Mouse (Mus musculus) lung, adult 18-20 months (tissue): ENCODE results near the gene Gpkow.
A peak's percentile ranks its signal among the peaks of the same experiment; 100 is the strongest.

Source experiments
- DNase-seq, 2 experiments: peaks; one replicate each; pipeline ENCODE4 v3.0.0; 2022; ENCODE audit warnings: mixed read lengths in 2 of 2

The Gpkow gene

DNA sequence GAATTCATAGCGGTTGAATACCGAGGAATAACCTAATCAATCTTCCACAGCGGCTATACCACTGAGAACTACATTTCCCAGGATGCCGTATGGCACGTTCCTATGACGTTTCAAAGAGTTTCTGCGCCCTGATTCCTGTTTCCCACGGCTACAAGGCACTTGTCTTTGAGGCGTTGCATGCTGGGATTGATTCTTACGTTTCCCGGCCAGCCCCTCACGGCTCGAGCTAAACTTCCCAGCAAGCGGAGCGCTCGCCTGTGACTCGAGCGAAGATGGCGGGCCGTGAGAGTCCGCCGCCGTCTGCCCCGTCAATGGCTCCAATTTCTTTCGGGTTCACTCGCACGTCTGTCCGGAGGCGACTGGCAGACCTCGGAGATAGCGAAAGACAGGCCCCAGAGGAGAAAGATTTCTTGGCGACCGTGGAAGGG lies at the start of gene Gpkow:
Gene Gpkow (plus strand): TSS at position 178 of the 428 bp plus-strand sequence.
- peak; percentile 89 to 92 for DNase-seq

GRCm38 (mm10) chrX:7648671-7649304 lies 48.1 kb upstream of the Gpkow start:
- DNase-seq = peak; percentile 90 to 93

DNA sequence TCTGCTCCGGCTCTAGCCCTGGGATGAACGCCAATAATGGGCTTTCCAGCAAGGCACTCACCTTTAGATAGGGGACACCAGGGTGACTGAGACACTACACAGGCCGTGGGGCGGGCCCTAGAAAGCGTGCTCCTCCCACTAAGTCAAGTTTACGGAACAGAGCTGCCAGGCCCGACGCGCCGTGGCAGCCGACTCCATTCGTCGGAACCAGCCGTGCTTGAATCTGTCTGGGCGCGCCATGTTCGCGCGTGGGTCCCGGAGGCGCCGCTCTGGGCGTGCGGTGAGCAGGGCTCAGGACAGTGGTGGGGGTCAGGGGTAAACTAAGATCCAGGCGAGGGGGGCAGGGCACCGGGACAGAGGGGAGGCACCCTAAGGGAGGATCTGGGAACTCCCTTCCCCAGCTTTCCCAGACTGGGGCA lies 39.7 kb upstream of the Gpkow start, which contains the start of gene Prickle3:
Gene Prickle3 (plus strand): TSS at position 40 of the 419 bp plus-strand sequence.
- peak; percentile 73 to 76 for DNase-seq

DNA sequence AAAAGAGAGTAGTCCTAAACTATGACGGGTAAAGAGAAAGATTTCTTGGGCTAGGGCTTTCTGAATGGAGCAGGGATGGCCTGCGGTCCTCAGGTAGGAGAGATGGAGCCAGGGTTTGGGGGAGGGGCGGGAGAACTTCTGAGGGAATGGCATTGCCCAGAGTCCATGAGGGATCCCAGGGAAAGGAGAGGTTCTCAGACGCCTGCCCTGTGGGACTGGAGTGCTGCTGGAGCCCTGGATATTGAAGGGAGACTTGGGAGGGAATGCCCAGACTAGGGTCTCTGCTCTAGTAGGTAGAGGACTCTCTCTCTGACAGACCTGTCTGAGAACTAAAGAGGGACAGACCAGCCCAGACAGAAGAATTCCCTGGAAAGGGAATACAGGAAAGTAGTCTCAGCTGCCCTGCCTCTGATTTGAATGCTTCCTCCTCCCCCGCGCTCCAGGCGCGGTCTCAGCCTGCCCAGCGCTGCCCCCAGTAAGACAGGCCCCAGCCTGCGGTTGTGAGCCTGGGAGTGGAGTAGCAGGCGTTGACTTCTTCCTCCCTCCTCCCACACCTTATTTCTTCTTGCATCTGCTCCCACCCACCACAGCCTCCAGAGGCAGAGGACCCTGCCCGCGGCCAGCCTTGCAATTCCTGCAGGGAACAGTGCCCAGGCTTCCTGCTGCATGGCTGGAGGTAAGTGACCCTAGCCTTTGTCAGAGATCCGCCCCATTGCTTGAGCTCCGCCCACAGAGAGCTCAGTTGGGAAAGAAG lies 38.7 kb upstream of the Gpkow start:
- DNase-seq = peak; percentile 64 to 68

- DNase-seq = no peak
Observed at GRCm38 (mm10) chrX:7658785-7659589, 37.9 kb upstream of the Gpkow start.

- DNase-seq = no peak
Observed at GRCm38 (mm10) chrX:7661086-7661485, 35.8 kb upstream of the Gpkow start.

DNA sequence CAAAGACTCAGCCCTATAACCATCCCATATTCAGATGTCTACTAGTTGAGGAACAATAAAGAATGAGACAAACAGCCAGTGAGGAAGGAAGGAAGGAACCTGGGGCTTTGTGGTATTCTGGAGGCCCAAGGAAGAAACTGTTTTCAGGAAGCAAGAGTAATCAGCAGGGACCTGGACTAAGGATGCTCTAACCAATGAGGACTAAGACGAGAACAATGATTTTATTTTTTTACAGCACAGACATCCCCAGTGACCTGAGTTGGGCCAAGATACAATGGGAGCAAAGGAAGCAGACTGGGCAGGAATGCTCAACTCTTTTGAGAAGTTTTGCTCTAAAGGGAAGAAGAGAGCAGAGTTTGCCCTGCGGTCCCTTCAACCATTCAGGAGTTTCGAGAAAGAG lies 34.0 kb upstream of the Gpkow start:
- DNase-seq = no peak

GRCm38 (mm10) chrX:7664791-7665190 lies 32.1 kb upstream of the Gpkow start:
- DNase-seq = no peak

- no peak for DNase-seq
Observed at GRCm38 (mm10) chrX:7665739-7666502, 31.0 kb upstream of the Gpkow start.

DNA sequence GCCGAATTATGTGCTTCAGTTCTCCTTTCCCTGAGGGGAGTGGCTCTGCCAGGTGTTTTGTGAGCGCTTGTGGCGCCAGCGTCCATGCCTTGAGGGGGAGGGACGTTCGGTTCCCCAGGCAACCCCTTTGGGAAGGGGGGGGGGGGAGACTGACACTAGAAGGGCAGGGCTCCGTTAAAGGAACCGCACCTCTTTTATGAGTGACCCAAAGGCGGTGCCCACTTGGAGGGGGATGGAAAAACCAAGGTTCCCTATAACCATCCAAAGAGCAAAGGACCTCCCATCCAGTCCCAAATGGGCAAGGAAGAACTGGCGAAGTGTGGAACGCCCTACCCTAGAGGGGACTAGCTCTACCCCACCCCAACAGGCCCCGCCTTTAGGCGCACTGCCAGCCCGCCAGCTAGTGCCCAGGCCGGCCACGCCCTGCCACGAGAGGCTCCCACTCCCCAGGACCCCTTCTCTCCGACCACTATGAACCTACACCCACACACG lies 26.5 kb upstream of the Gpkow start:
- DNase-seq = peak; percentile 83 to 85

GRCm38 (mm10) chrX:7670921-7671623 lies 25.9 kb upstream of the Gpkow start, which contains the start of gene Plp2:
Plp2 (minus strand) TSS chrX:7671390.
- DNase-seq = peak; percentile 53 to 61

- peak in 1 of 2 experiments; percentile 52 for DNase-seq
Observed at GRCm38 (mm10) chrX:7672739-7673138, 24.2 kb upstream of the Gpkow start.

DNA sequence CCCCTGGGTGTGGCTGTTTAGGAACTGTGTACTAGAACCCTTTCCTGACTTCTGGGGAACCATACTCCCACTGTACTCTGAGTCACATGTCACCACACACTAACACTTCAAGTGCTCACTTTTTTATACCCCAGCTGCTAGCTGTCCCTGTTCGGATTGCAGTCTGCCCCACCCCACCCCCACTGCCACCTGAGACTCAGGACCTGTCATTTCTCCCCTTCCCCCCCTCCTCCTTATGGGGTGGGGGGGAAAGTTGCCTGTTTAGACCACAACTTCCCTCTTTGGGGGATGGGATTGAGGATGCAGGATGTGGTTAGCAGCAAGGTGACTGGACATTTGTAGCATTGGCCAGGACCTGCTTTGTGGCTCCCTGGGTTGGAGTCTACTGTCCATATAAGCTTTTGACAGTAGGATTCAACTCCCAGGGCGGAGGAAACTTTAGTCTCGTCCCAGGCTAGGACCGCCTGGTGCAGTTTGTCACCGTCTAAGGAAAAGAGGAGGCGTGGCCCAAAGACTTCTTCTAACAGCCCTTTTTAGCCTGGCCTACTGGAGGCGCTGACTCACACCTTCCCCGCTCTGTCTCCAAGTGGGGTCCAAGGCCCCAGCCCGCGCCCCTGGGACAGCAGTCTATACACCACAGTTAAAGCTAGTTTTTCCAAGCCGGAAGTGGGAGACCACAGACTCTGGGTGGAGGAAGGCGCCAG lies 23.2 kb upstream of the Gpkow start:
- DNase-seq = peak; percentile 31 to 51

DNA sequence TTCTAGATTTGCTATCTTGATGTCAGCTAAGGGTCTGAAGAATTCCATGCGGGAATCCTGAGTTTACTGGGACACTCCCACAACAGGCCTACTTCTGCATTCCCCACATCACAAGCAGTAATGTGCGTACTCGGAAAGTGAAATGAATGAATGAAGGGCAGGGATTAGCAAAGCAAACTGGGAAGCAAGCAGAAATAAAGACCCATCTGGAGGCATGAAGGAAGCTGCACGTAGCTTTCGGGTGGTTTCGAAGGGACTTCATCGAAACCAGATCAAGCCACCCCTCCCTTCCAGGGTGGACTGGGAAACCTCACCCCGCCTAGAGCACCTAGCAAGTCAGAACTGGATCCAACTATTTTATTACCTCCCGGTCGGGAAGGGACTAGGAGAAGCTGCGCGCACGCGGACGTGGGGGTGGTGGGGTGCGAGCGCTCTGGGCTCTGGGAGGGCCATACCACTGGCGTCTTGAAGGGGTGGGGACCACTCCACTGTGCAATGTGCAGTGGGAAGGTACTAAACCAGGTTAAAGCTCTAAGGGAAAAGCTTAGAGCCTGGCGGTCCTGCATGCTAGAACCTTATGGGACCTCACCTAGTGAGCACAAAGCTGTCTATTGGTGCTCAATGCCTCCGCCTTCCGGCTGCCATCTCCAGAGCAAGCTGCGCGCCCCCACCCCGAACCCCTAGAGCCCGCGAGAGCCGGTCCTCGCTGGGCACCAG lies 22.5 kb upstream of the Gpkow start:
- DNase-seq = no peak

- DNase-seq = no peak
Observed at GRCm38 (mm10) chrX:7675001-7675380, 21.9 kb upstream of the Gpkow start.

GRCm38 (mm10) chrX:7678986-7679385 lies 17.9 kb upstream of the Gpkow start:
- no peak for DNase-seq

DNA sequence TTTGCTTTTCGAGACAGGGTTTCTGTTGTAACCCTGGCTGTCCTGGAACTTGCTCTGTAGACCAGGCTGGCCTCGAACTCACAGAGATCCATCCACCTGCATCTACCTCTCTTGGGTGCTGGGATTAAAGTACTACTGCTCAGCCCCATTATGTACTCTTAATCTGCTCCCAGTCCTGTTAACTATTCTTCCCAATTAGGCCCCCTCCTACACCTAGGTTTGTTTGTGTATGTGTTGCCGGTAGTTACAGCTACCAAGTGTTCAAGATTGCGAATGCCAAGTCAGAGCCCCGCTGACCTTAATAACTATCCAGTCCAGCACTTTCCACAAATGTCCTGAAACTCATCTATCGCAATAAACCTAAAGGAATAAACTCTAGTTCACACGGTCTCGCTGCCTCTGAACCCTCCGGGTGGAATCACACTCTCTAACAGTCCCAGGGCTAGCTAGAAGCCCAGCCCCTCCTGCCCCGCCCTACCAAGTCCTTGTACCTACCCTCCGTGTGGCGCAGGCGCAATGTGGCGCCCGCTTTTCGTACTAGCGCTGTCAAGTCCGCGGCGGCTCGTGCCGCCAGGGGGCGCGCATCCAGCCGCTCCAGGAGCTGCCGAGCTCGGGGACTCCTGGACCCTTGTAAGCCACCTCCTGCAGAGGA lies 17.4 kb upstream of the Gpkow start:
- peak; percentile 91 to 94 for DNase-seq

- DNase-seq = no peak
Observed at GRCm38 (mm10) chrX:7680057-7680412, 16.9 kb upstream of the Gpkow start.

DNA sequence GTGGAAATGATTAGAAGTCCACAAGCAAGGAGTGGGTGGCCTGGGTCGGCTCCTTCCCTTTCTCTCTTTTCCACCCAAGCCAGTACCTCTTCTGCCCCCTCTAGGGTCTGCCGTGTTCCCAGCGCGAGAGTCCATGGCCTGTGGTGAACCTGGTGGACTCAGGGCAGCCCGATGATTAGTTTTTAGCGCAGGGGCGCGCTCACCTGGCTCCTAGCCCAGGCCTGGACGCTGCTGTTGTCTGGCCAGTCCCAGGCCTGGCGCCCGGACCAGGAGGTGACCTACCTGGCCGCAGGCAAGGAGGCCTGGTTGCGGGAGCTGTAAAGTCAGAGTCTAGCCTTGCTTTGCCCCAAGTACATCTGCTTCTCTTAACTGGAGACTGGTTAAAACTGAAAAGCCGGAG lies 16.1 kb upstream of the Gpkow start, which contains the start of gene Magix:
Gene Magix (minus strand): TSS at position 388 of the 400 bp plus-strand sequence.
- no peak for DNase-seq

- no peak for DNase-seq
Observed at GRCm38 (mm10) chrX:7688321-7688720, 8.6 kb upstream of the Gpkow start.
